Mouse (Mus musculus) cerebellum, adult 2 months (tissue): ENCODE data around the gene Meis2. TPM values are rescaled to one million over a fixed set of nuclear protein-coding genes. Genes with fewer than 3 reads are reported as not detected.

ENCODE experiments used
- DNase-seq, 2 experiments: peaks; one replicate each; pipeline ENCODE4 v3.0.0; 2021
- H3K27ac ChIP-seq: fragments of 200-500 bp; 2 replicates; pipeline ENCODE4 v1.5.1; 2012; ENCODE audit warnings: low read length, control low read depth, inconsistent platforms; ENCODE audit not compliant: insufficient read depth
- H3K27me3 ChIP-seq: fragments of 200-500 bp; 2 replicates; pipeline ENCODE4 v1.6.1; 2012; ENCODE audit warnings: inconsistent platforms, mild to moderate bottlenecking, low read length, moderate library complexity; ENCODE audit not compliant: control insufficient read depth, insufficient read depth
- H3K4me1 ChIP-seq: fragments of 200-500 bp; 2 replicates; pipeline ENCODE4 v1.6.1; 2011; ENCODE audit warnings: low read length; ENCODE audit not compliant: control insufficient read depth, insufficient read depth
- H3K4me3 ChIP-seq: fragments of 200-500 bp; replicated peaks from 2 replicates; pipeline ENCODE3; 2011; ENCODE audit warnings: mild to moderate bottlenecking, low read depth, low read length, control low read depth; ENCODE audit not compliant: insufficient read depth
- CTCF ChIP-seq: fragments of 200-500 bp; IDR thresholded peaks from 2 replicates; pipeline ENCODE4 v1.5.1; 2011; ENCODE audit warnings: low read depth, mild to moderate bottlenecking, control low read depth, low read length, moderate library complexity, borderline replicate concordance; ENCODE audit not compliant: insufficient read depth
- POLR2A ChIP-seq: fragments of 200-500 bp; IDR thresholded peaks from 2 replicates; pipeline ENCODE4 v1.6.1; 2011; ENCODE audit warnings: low read length, control low read depth, borderline replicate concordance; ENCODE audit not compliant: insufficient read depth
- WGBS: fragments of 180-500 bp; shearing (Covaris S2); methylation state at CpG from one replicate; pipeline ENCODE4 v1.1.7; 2018; 5-methylcytosine and 5-hydroxymethylcytosine counted together
- polyA plus RNA-seq: library from polyadenylated mRNA; depleted of rRNA; stranded (reverse); fragments of >200 nt; gene quantifications from 2 replicates; pipeline ENCODE4 v1.2.3, GENCODE M21; 2012

Gene Meis2
- polyA plus RNA-seq, 1 experiment, result 58.7 TPM

- no peaks in the 10 kb centered on the region for H3K4me1 ChIP-seq
- 84% methylated on average over 9 of the region's 9 CpGs for WGBS
- DNase-seq, result no peak
- TF ChIP-seq CTCF, result no peak
- TF ChIP-seq POLR2A, result no peak
- no peaks in the 10 kb centered on the region for H3K27me3 ChIP-seq
- H3K4me3 ChIP-seq, result no peak overlapping the region
- no peak overlapping the region for H3K27ac ChIP-seq
Measured at GRCm38 (mm10) chr2:116042447-116042846, 23.2 kb downstream of the Meis2 start.

- no peak for TF ChIP-seq POLR2A
- TF ChIP-seq CTCF, result no peak
- WGBS, result 90% methylated on average over 9 of the region's 9 CpGs
- no peak for DNase-seq
- Histone ChIP-seq H3K4me3 (no peak overlapping the region), H3K4me1 (no peaks in the 10 kb centered on the region), H3K27ac (no peak overlapping the region), H3K27me3 (no peaks in the 10 kb centered on the region)
Measured at GRCm38 (mm10) chr2:116041683-116042262, 23.9 kb downstream of the Meis2 start.

GRCm38 (mm10) chr2:116035345-116035744 is 30.3 kb downstream of the Meis2 start:
- no peak for DNase-seq
- TF ChIP-seq CTCF (no peak), POLR2A (no peak)
- no peaks in the 10 kb centered on the region for H3K27me3 ChIP-seq
- WGBS, result 95% methylated on average over 5 of the region's 5 CpGs
- no peak overlapping the region for H3K4me3 ChIP-seq
- no peak overlapping the region for H3K27ac ChIP-seq
- no peaks in the 10 kb centered on the region for H3K4me1 ChIP-seq

- Histone ChIP-seq H3K27ac (no peak overlapping the region), H3K4me1 (no peaks in the 10 kb centered on the region), H3K27me3 (no peaks in the 10 kb centered on the region), H3K4me3 (no peak overlapping the region)
- 41% methylated on average over 3 of the region's 3 CpGs for WGBS
- TF ChIP-seq POLR2A (no peak), CTCF (no peak)
- DNase-seq, result no peak
Measured at GRCm38 (mm10) chr2:116028127-116028526, 37.5 kb downstream of the Meis2 start.

DNA sequence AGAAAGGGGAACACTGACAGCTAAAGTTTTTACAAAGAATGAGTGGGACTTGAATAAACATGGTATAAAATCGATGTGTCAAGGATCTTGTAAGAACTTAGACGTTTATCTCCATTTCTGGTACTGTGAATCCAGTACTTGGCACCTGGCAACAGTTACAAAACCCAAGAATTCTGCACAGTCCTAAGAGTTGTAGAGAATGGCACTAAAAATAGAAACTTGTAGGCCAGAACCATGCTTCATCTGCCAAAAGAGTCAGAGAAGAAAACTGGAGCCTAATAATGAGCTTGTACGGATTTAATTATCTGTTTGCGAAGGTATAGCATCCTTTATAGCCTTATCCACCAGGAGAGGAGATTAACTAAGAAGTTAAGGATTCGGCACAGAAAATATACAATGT is 42.8 kb downstream of the Meis2 start:
- WGBS, result 88% methylated on average over 5 of the region's 5 CpGs
- no peak overlapping the region for H3K27ac ChIP-seq

GRCm38 (mm10) chr2:116021931-116022330 is 43.7 kb downstream of the Meis2 start:
- DNase-seq, result no peak
- no peak overlapping the region for H3K27ac ChIP-seq
- H3K4me1 ChIP-seq, result no peaks in the 10 kb centered on the region
- no peak overlapping the region for H3K4me3 ChIP-seq
- peaks cover 1% of the 10 kb centered on the region; the same call in 1 of the 2 replicates for H3K27me3 ChIP-seq
- TF ChIP-seq CTCF, result no peak
- WGBS, result 75% methylated on average over 4 of the region's 4 CpGs

More for the DNA sequence above, 42.8 kb downstream of the Meis2 start:
- no peak for DNase-seq
- peaks cover 1% of the 10 kb centered on the region; the same call in 1 of the 2 replicates for H3K27me3 ChIP-seq
- no peak overlapping the region for H3K4me3 ChIP-seq
- TF ChIP-seq CTCF, result no peak
- no peak for TF ChIP-seq POLR2A
- H3K4me1 ChIP-seq, result no peaks in the 10 kb centered on the region

- Histone ChIP-seq H3K27ac (no peak overlapping the region), H3K27me3 (peaks cover 1% of the 10 kb centered on the region; the same call in 1 of the 2 replicates), H3K4me3 (no peak overlapping the region), H3K4me1 (no peaks in the 10 kb centered on the region)
- WGBS, result 41% methylated on average over 9 of the region's 9 CpGs
- no peak for DNase-seq
- TF ChIP-seq CTCF (no peak), POLR2A (no peak)
Measured at GRCm38 (mm10) chr2:116021046-116021445, 44.6 kb downstream of the Meis2 start.

DNA sequence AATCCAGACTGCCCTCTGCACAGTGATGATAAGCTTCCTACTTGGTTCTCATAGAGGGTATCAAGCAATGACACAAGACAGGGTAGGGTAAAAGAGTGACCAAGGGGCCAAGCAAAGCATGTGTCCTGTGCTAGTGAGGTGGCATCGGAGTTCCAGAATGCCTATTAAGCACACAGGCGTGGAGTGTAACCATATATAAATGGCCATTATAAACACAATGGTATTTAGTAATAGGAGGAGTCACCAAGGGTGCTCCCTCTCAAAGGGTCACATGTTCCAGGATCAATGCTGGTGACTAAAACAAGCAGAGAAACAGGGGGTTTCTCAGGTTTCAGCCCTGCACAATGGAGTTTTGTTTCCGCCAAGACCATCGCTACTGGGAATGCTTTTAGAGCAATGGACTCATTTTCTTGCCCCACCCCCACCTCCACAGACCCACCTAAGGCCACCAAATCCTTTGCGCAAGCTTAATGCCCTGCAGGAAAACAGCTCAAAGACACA is 45.1 kb downstream of the Meis2 start:
- Histone ChIP-seq H3K27ac (no peak overlapping the region), H3K27me3 (peaks cover 1% of the 10 kb centered on the region; the same call in 1 of the 2 replicates), H3K4me3 (no peak overlapping the region), H3K4me1 (no peaks in the 10 kb centered on the region)
- DNase-seq, result no peak
- 57% methylated on average over 5 of the region's 5 CpGs for WGBS
- no peak for TF ChIP-seq POLR2A
- TF ChIP-seq CTCF, result no peak
